Mouse (Mus musculus) MEL (cell line): ENCODE measurements around the gene Inpp5d. TPM values are rescaled to one million over a fixed set of nuclear protein-coding genes. Genes with fewer than 3 reads are reported as not detected.

ENCODE experiments used
- DNase-seq: peaks from one replicate; pipeline ENCODE4 v3.0.0; 2011; ENCODE audit warnings: low read depth, low spot score
- H3K27ac ChIP-seq: 2 replicates; pipeline ENCODE4 v1.5.1; 2012; ENCODE audit warnings: low read depth, mild to moderate bottlenecking, control low read depth, low read length, moderate library complexity; ENCODE audit not compliant: control insufficient read depth
- H3K27me3 ChIP-seq, 2 experiments: fragments of 150-350 bp in 1 of 2; sonication (generic) in 1 of 2; 2 replicates each; pipeline ENCODE4 v1.6.1; 2012; ENCODE audit warnings: low read length in 2 of 2, mild to moderate bottlenecking in 2 of 2, improper control_type of control experiment in 1 of 2, moderate library complexity in 1 of 2; ENCODE audit not compliant: insufficient read depth in 2 of 2, control insufficient read depth in 1 of 2
- H3K36me3 ChIP-seq, 2 experiments: 2 replicates each; pipeline ENCODE4 v1.6.1; 2012 to 2014; ENCODE audit warnings: low read length in 2 of 2, improper control_type of control experiment in 1 of 2, inconsistent platforms in 1 of 2, mild to moderate bottlenecking in 1 of 2; ENCODE audit not compliant: insufficient read depth in 2 of 2, control insufficient read depth in 1 of 2
- H3K4me1 ChIP-seq, 2 experiments: fragments of 150-350 bp in 1 of 2; sonication (generic) in 1 of 2; 2 replicates each; pipeline ENCODE4 v1.6.1; 2012; ENCODE audit warnings: low read length in 2 of 2, improper control_type of control experiment in 1 of 2, mild to moderate bottlenecking in 1 of 2; ENCODE audit not compliant: insufficient read depth in 2 of 2, control insufficient read depth in 1 of 2
- H3K4me3 ChIP-seq, 2 experiments: fragments of 150-350 bp in 1 of 2; sonication (generic) in 1 of 2; 2 replicates each; pipeline ENCODE4 v1.5.1; 2012; ENCODE audit warnings: low read depth in 2 of 2, low read length in 2 of 2, mild to moderate bottlenecking in 2 of 2, moderate library complexity in 2 of 2, control low read depth in 1 of 2, improper control_type of control experiment in 1 of 2; ENCODE audit not compliant: control insufficient read depth in 1 of 2, insufficient read depth in 1 of 2
- H3K79me2 ChIP-seq: 2 replicates; pipeline ENCODE4 v1.6.1; 2012; ENCODE audit warnings: mild to moderate bottlenecking, low read length, moderate library complexity; ENCODE audit not compliant: control insufficient read depth, poor library complexity, insufficient read depth
- H3K9ac ChIP-seq: 2 replicates; pipeline ENCODE4 v1.6.1; 2012; ENCODE audit warnings: low read depth, mild to moderate bottlenecking, control low read depth, low read length, moderate library complexity; ENCODE audit not compliant: control insufficient read depth, poor library complexity, severe bottlenecking
- H3K9me3 ChIP-seq: fragments of 150-350 bp; sonication (generic); replicated peaks from 2 replicates; pipeline ENCODE4 v1.6.1; 2012; ENCODE audit warnings: mild to moderate bottlenecking, low read length, improper control_type of control experiment, moderate library complexity; ENCODE audit not compliant: insufficient read depth
- CHD1 ChIP-seq: IDR thresholded peaks from 2 replicates; pipeline ENCODE4 v1.6.1; 2012; ENCODE audit warnings: low read depth, mild to moderate bottlenecking, inconsistent platforms, low read length, improper control_type of control experiment
- CHD2 ChIP-seq: IDR thresholded peaks from 2 replicates; pipeline ENCODE4 v1.6.1; 2011; ENCODE audit warnings: low read length, improper control_type of control experiment
- CTCF ChIP-seq, 3 experiments: IDR thresholded peaks in 2 of 3; conservative IDR thresholded peaks in 1 of 3; 2 replicates each; pipeline ENCODE4 v1.5.1; 2011 to 2012; ENCODE audit warnings: low read length in 3 of 3, low read depth in 2 of 3, mild to moderate bottlenecking in 2 of 3, improper control_type of control experiment in 1 of 3, inconsistent platforms in 1 of 3, mixed read lengths in 1 of 3, moderate library complexity in 1 of 3; ENCODE audit not compliant: control insufficient read depth in 1 of 3, insufficient read depth in 1 of 3, poor library complexity in 1 of 3, severe bottlenecking in 1 of 3
- E2F4 ChIP-seq: IDR thresholded peaks from 2 replicates; pipeline ENCODE4 v1.6.1; 2011; ENCODE audit warnings: low read depth, low read length, improper control_type of control experiment, borderline replicate concordance
- EP300 ChIP-seq, 2 experiments: IDR thresholded peaks; 2 replicates each; pipeline ENCODE4 v1.6.1; 2011; ENCODE audit warnings: improper control_type of control experiment in 2 of 2, low read length in 2 of 2, low read depth in 1 of 2, mild to moderate bottlenecking in 1 of 2
- JUND ChIP-seq: IDR thresholded peaks from 2 replicates; pipeline ENCODE4 v1.6.1; 2011; ENCODE audit warnings: low read depth, mild to moderate bottlenecking, improper control_type of control experiment, low read length
- MAX ChIP-seq: IDR thresholded peaks from 2 replicates; pipeline ENCODE4 v1.6.1; 2011; ENCODE audit warnings: low read length, improper control_type of control experiment
- MAZ ChIP-seq: IDR thresholded peaks from 2 replicates; pipeline ENCODE4 v1.6.1; 2012; ENCODE audit warnings: low read depth, mild to moderate bottlenecking, inconsistent platforms, low read length, improper control_type of control experiment
- MEF2A ChIP-seq: IDR thresholded peaks from 2 replicates; pipeline ENCODE4 v1.6.1; 2014; ENCODE audit warnings: low read depth, mild to moderate bottlenecking, inconsistent platforms, low read length, improper control_type of control experiment; ENCODE audit not compliant: poor library complexity, insufficient replicate concordance, severe bottlenecking; ENCODE audit errors: extremely low read depth
- MYB ChIP-seq: IDR thresholded peaks from 2 replicates; pipeline ENCODE4 v1.6.1; 2011; ENCODE audit warnings: mild to moderate bottlenecking, low read depth, low read length, improper control_type of control experiment
- POLR2AphosphoS5 ChIP-seq: IDR thresholded peaks from 2 replicates; pipeline ENCODE4 v1.6.1; 2012; ENCODE audit warnings: low read depth, borderline replicate concordance, mild to moderate bottlenecking, inconsistent platforms, low read length, moderate library complexity, mixed read lengths
- SIN3A ChIP-seq: IDR thresholded peaks from 2 replicates; pipeline ENCODE4 v1.6.1; 2012; ENCODE audit warnings: low read length, improper control_type of control experiment, inconsistent platforms
- SMC3 ChIP-seq: IDR thresholded peaks from 2 replicates; pipeline ENCODE4 v1.6.1; 2011; ENCODE audit warnings: low read depth, low read length, improper control_type of control experiment
- TAL1 ChIP-seq: IDR thresholded peaks from 2 replicates; pipeline ENCODE4 v1.6.1; 2012; ENCODE audit warnings: mild to moderate bottlenecking, inconsistent platforms, low read length, moderate library complexity, mixed read lengths
- TBP ChIP-seq: IDR thresholded peaks from 2 replicates; pipeline ENCODE4 v1.8.0; 2011; ENCODE audit warnings: low read depth, low read length, improper control_type of control experiment
- TCF12 ChIP-seq: IDR thresholded peaks from 2 replicates; pipeline ENCODE4 v1.6.1; 2014; ENCODE audit warnings: low read depth, mild to moderate bottlenecking, inconsistent platforms, low read length, improper control_type of control experiment, moderate library complexity
- USF1 ChIP-seq: IDR thresholded peaks from 2 replicates; pipeline ENCODE4 v1.6.1; 2014; ENCODE audit warnings: low read depth, mild to moderate bottlenecking, inconsistent platforms, low read length, improper control_type of control experiment, moderate library complexity
- ZMIZ1 ChIP-seq: IDR thresholded peaks from 2 replicates; pipeline ENCODE4 v1.6.1; 2012; ENCODE audit warnings: low read depth, mild to moderate bottlenecking, inconsistent platforms, low read length, improper control_type of control experiment, moderate library complexity
- ZNF384 ChIP-seq: IDR thresholded peaks from 2 replicates; pipeline ENCODE4 v1.6.1; 2012; ENCODE audit warnings: low read depth, mild to moderate bottlenecking, inconsistent platforms, low read length, improper control_type of control experiment
- polyA plus RNA-seq, 2 experiments: library from polyadenylated mRNA; stranded (reverse) in 1 of 2; unstranded in 1 of 2; fragments of >175 nt in 1 of 2; fragments of >200 nt in 1 of 2; gene quantifications; 2 replicates each; pipeline versions ENCODE4 v1.2.1 to v1.2.4; 2012; ENCODE audit warnings: low replicate concordance in 2 of 2, low read depth in 1 of 2; ENCODE audit not compliant: insufficient read length in 2 of 2, insufficient read depth in 1 of 2, missing spikeins in 1 of 2
- total RNA-seq: library from RNA; depleted of rRNA; stranded (reverse); fragments of 300-350 nt; gene quantifications from 2 replicates; pipeline ENCODE4 v1.2.3, GENCODE M21; 2012

Inpp5d gene
- total and polyA plus RNA-seq, 3 experiments: 69.4 to 71.3 TPM; not detected in 1

- TF ChIP-seq JUND: no peak
- no peak for TF ChIP-seq TAL1
- TF ChIP-seq USF1: no peak
- no peak for TF ChIP-seq SIN3A
- no peak for TF ChIP-seq ZNF384
- no peak for TF ChIP-seq CHD1
- no peak for TF ChIP-seq MAZ
- TF ChIP-seq TCF12: no peak
- TF ChIP-seq MYB: no peak
- no peak for TF ChIP-seq CTCF (IDR thresholded peaks at IDR 0.05 in 2 of 3, conservative IDR thresholded peaks at IDR 0.05 in 1 of 3; ENCODE audit: control insufficient read depth in 1 of 3, insufficient read depth in 1 of 3, low read depth in 2 of 3, low read length in 3 of 3, poor library complexity in 1 of 3, severe bottlenecking in 1 of 3)
- no peak for TF ChIP-seq SMC3
- TF ChIP-seq EP300 (IDR thresholded peaks at IDR 0.05; ENCODE audit: low read depth in 1 of 2, low read length in 2 of 2): no peak
- no peak for TF ChIP-seq MAX
- TF ChIP-seq CHD2: no peak
- Histone ChIP-seq H3K36me3 (no peaks in the 10 kb centered on the region), H3K27me3 (no peaks in the 10 kb centered on the region; a peak in 2 of 4 replicates), H3K9ac (no peak overlapping the region), H3K4me3 (no peak overlapping the region), H3K27ac (no peak overlapping the region), H3K4me1 (no peaks in the 10 kb centered on the region), H3K9me3 (no peaks in the 10 kb centered on the region), H3K79me2 (no peaks in the 10 kb centered on the region)
- DNase-seq: no peak
Observed at GRCm38 (mm10) chr1:87589980-87590379, 30.1 kb upstream of the Inpp5d start.

DNA sequence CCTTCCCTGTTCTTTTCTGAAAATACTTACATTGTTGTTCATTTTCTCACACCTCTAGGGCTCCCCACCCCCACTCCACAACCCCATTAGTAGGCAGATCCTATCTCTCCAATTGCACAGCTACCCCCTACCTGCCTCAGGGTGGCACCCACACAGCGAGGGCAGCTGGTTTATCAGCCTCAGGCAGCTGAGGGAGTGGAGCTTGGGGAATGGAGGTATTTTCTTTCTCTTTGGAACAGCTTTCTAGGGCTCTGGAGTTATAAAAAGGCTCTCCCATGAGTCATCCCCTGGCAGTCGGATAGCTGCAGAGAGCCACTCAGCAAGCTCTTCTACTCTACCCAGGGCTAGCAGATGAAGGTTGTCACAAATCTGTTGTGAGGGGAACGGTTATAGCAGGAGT is 25.9 kb upstream of the Inpp5d start:
- H3K27ac ChIP-seq: no peak overlapping the region
- no peak overlapping the region for H3K4me3 ChIP-seq
- no peaks in the 10 kb centered on the region for H3K36me3 ChIP-seq
- H3K4me1 ChIP-seq: no peaks in the 10 kb centered on the region
- H3K9me3 ChIP-seq: no peaks in the 10 kb centered on the region
- no peak for DNase-seq
- no peaks in the 10 kb centered on the region for H3K79me2 ChIP-seq
- no peaks in the 10 kb centered on the region; a peak in 2 of 4 replicates for H3K27me3 ChIP-seq
- H3K9ac ChIP-seq: no peak overlapping the region
- TF ChIP-seq MAX: no peak
- TF ChIP-seq POLR2AphosphoS5: no peak
- no peak for TF ChIP-seq EP300 (IDR thresholded peaks at IDR 0.05; ENCODE audit: low read depth in 1 of 2, low read length in 2 of 2)

GRCm38 (mm10) chr1:87594671-87595070 is 25.4 kb upstream of the Inpp5d start:
- Histone ChIP-seq H3K79me2 (no peaks in the 10 kb centered on the region), H3K36me3 (no peaks in the 10 kb centered on the region), H3K9ac (no peak overlapping the region), H3K27ac (no peak overlapping the region), H3K4me3 (no peak overlapping the region), H3K9me3 (no peaks in the 10 kb centered on the region), H3K4me1 (no peaks in the 10 kb centered on the region), H3K27me3 (no peaks in the 10 kb centered on the region; a peak in 2 of 4 replicates)
- DNase-seq: no peak
- no peak for TF ChIP-seq E2F4
- no peak for TF ChIP-seq EP300 (IDR thresholded peaks at IDR 0.05; ENCODE audit: low read depth in 1 of 2, low read length in 2 of 2)
- TF ChIP-seq SMC3: no peak
- TF ChIP-seq TCF12: no peak
- TF ChIP-seq POLR2AphosphoS5: no peak
- TF ChIP-seq SIN3A: no peak
- TF ChIP-seq MEF2A: no peak
- TF ChIP-seq JUND: no peak
- no peak for TF ChIP-seq ZNF384
- TF ChIP-seq TBP: no peak
- no peak for TF ChIP-seq CHD2
- TF ChIP-seq MYB: no peak
- no peak for TF ChIP-seq ZMIZ1
- TF ChIP-seq USF1: no peak
